Mouse (Mus musculus) lung, adult 2 months (tissue): ENCODE data around the gene Lztr1. TPM values are rescaled to one million over a fixed set of nuclear protein-coding genes. Genes with fewer than 3 reads are reported as not detected.

ENCODE experiments used
- DNase-seq: peaks from one replicate; pipeline ENCODE4 v3.0.0; 2022
- H3K4me1 ChIP-seq: fragments of 200-500 bp; 2 replicates; pipeline ENCODE4 v1.6.1; 2011; ENCODE audit warnings: low read length; ENCODE audit not compliant: control insufficient read depth, insufficient read depth
- H3K4me3 ChIP-seq: fragments of 200-500 bp; replicated peaks from 2 replicates; pipeline ENCODE3; 2011; ENCODE audit warnings: low read depth, mild to moderate bottlenecking, control low read depth, low read length; ENCODE audit errors: extremely low read depth
- CTCF ChIP-seq: fragments of 200-500 bp; IDR thresholded peaks from 2 replicates; pipeline ENCODE4 v1.5.1; 2011; ENCODE audit warnings: mild to moderate bottlenecking, low read length, control low read depth; ENCODE audit not compliant: insufficient read depth
- POLR2A ChIP-seq: fragments of 200-500 bp; IDR thresholded peaks from 2 replicates; pipeline ENCODE4 v1.6.1; 2011; ENCODE audit warnings: low read depth, mild to moderate bottlenecking, control low read depth, low read length, borderline replicate concordance; ENCODE audit errors: extremely low read depth
- WGBS: fragments of 180-500 bp; shearing (Covaris S2); methylation state at CpG from one replicate; pipeline ENCODE4 v1.1.7; 2018; 5-methylcytosine and 5-hydroxymethylcytosine counted together
- polyA plus RNA-seq: library from polyadenylated mRNA; depleted of rRNA; stranded (reverse); fragments of >200 nt; gene quantifications from 2 replicates; pipeline ENCODE4 v1.2.3, GENCODE M21; 2012

Gene Lztr1
- polyA plus RNA-seq, 1 experiment = 243 TPM

DNA sequence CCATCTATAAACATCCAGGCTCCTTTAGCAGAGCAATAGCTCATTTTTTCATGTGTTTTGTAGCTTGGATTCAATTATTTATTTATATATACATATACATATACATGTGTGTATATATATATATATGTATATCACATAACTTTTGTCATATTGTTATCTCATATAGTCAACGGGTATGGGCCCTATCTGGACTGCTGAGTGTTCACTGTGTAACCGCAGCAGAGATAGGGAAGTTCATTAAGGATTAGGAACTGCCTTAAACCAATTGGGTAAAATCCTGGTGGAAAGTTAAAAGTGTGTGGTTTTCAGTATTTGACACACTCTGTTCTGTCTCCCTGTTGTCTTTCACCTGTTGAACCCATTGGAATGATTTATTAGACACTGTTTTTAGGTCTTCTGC, 27.0 kb upstream of the Lztr1 start:
- TF ChIP-seq CTCF = no peak
- TF ChIP-seq POLR2A = no peak
- Histone ChIP-seq H3K4me3 (no peak overlapping the region), H3K4me1 (peaks cover 9% of the 10 kb centered on the region; the same call in 1 of the 2 replicates)
- WGBS = 75% methylated on average over 2 of the region's 2 CpGs
- no peak for DNase-seq

DNA sequence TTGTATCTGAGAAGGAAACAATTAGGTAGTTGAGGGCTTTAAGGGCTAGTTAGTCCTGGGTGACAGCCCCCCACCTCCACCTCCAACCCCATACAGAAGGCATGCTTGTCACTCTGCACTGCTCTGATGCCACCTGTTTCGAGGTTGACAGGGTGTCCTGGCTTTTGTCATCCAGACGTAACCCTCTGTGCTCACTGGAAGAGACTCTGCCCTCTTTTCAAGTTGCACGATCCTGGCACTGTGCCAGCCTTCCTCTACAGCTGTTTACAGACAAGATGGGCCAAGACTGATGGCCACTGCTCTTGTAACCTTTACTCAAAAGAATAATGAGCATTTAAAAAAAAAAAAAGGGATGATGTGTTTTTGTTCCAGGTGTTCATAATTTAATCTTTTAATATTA, 22.0 kb upstream of the Lztr1 start:
- WGBS = 14% methylated on average over 3 of the region's 3 CpGs
- DNase-seq = no peak
- Histone ChIP-seq H3K4me1 (no peaks in the 10 kb centered on the region), H3K4me3 (no peak overlapping the region)
- TF ChIP-seq CTCF (no peak), POLR2A (no peak)

DNA sequence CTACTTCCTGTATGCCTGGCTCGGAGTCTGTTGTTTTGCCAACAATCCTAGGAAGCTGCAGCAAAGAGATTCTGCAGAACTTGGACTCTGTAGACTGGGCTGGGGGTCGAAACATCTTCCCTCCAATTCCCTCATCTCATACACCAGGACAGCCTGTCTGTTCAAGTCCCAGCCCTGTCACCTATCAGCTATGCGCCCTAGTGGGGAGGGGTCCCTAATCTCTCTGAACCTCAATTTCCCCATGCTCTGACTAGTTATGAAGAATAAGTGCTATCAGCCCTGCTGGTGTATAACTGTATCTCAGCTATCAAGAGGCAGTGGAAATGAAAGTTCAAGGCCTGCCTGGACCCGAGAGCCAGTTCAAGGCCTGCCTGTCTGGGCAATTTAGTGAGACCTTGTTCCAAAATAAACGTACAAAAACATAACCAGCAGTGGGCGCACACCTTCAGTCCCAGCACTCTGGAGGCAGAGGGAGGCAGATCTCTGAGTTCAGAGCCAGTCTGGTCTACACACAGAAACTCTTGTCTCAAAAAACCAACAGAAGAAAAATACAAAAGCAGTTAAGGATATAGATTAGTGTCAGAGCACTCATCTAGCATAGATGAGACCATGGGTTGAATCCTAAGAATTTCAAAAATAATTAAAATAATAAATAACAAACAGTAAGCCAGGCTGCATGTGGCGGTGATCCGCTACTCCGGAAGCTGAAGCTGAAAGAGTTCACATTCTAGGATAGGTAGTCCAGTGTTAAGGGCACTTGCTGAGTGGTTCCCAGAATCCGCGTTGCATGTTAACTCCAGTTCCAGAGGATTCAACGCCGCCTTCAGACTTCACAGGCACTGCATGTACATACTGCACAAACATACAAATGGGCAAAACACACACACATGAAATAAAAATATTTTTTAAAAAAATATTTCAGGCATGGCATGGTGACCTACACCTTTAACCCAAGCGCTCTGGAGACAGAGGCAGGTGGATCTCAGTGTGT, 19.7 kb upstream of the Lztr1 start:
- TF ChIP-seq CTCF (no peak), POLR2A (no peak)
- 51% methylated on average over 14 of the region's 14 CpGs for WGBS
- Histone ChIP-seq H3K4me3 (no peak overlapping the region), H3K4me1 (no peaks in the 10 kb centered on the region)
- DNase-seq = no peak

DNA sequence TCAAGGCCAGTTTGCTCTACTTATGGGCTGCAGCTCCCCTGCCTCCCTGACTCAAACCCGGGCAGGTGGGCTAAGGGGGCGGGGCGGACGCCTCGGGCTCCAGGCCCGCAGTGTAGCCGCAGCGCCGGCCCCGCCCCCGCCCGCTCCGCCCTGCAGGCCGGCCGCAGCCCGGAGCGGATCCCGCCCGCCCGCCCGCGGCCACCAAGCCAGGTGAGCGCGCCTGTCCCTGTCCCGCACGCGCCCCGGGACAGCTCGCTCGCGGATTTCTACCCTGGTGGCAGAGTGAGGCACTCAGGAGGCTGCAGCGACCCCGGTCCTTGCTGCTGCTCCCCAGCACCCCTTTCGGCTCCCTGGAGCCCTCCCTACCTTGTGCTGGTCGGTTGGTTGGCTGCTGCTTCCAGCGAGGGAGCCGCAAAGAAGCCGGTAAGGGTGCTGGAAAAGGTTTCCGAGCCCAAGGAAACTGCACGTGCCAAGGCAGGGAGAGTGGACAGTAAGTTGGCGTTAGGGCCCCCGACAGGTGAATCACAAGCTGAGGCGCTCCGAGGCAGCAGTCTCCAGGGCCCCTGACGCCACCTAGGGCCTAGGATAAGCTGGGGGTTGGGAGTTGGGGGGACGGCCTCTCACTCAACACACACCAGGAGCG, 18.9 kb upstream of the Lztr1 start, which contains the start of gene Aifm3:
Gene Aifm3, plus strand, starts transcription at position 143 of the 643 bp plus-strand sequence.
- Histone ChIP-seq H3K4me3 (peak within 1 kb of the TSS; percentile 54), H3K4me1 (no peaks in the 10 kb centered on the region)
- 4% methylated on average over 40 of the region's 47 CpGs for WGBS
- DNase-seq = peak; percentile 26
- no peak for TF ChIP-seq CTCF
- TF ChIP-seq POLR2A = no peak

DNA sequence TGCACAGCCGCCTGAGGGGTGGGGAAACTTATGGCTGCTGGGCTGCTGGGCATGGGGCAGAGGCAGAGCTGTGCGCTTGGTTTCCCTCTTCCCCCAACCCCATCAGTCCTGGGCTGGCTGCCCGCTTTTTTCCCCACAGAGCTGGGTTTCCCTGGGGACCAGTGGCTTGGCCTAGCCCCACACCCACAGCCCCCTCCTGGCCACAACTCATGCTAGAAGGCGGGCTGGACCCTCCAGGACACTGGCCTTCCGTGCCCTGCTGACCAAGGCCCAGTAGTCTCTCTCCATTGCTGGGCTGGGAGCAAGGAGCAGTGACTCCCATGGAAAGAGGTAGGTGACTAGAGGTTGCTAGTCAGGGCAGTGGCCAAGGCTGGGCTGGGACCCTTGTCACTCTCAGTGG, 17.3 kb upstream of the Lztr1 start:
- no peaks in the 10 kb centered on the region for H3K4me1 ChIP-seq
- TF ChIP-seq CTCF (no peak), POLR2A (no peak)
- DNase-seq = no peak
- H3K4me3 ChIP-seq = no peak overlapping the region
- 83% methylated on average over 5 of the region's 5 CpGs for WGBS

GRCm38 (mm10) chr16:17491896-17492561, 16.5 kb upstream of the Lztr1 start:
- TF ChIP-seq CTCF = no peak
- TF ChIP-seq POLR2A = no peak
- Histone ChIP-seq H3K4me3 (no peak overlapping the region), H3K4me1 (no peaks in the 10 kb centered on the region)
- WGBS = 56% methylated on average over 5 of the region's 5 CpGs
- no peak for DNase-seq

DNA sequence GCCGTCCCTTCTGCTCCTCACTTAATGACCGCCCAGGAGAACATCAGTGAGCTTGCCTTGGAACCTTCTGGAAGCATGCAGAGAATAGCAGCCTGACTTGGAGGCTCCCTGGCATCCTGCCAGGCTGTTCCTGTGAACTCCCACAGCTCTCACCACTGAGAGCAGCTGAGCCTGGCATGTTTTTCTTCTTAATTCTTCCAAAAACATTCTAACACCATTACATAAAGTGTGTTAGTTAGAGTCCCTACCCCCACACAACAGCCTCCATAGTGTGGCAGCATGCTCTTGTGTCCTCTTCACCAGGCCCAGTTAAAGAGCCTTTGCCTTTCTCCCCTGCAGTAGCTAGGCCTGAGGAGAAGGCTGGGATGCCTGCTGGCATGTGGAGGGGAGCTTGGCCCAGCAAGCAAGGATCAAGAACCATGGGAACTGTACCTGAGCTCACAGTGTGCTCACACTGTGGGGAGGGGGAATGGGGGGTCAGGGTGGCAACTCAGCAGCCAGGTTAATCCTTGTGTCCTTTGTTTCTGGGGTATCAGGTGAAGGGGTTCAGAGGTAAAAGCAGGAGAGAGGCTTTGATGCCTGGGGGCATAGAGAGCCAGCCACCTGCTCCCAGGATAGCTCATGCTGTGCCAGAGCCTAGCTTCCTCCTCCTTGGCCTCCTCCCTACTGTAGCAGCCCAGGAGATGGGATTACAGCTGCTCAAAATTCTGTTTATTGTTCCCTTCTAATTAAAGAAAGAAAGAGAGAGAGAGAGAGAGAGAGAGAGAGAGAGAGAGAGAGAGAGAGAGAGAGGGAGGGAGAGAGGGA, 11.8 kb upstream of the Lztr1 start:
- H3K4me3 ChIP-seq = no peak overlapping the region
- H3K4me1 ChIP-seq = no peaks in the 10 kb centered on the region
- no peak for TF ChIP-seq CTCF
- no peak for TF ChIP-seq POLR2A
- no peak for DNase-seq
- 46% methylated on average over 2 of the region's 2 CpGs for WGBS

- 44% methylated on average over 10 of the region's 10 CpGs for WGBS
- no peaks in the 10 kb centered on the region for H3K4me1 ChIP-seq
- DNase-seq = no peak
- TF ChIP-seq POLR2A (no peak), CTCF (no peak)
- H3K4me3 ChIP-seq = no peak overlapping the region
These were observed 9.1 kb upstream of the Lztr1 start for GRCm38 (mm10) chr16:17499249-17499883.

DNA sequence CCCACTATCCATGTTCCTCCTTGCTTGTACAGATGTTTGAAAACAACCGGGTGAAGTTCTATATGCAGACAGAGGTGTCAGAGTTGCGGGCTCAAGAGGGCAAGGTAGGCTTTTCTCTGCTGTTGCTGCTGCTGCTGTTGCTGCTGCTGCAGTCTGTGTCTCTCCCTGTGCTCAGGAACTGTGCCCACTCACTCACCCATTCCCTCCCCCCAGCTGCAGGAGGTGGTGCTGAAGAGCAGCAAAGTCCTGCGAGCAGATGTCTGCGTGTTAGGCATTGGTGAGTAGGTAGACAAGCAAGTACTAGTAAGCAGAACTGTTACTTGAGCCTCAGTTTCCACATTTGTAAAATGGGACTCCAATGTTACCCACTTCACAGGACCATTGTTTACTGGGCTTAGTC, 5.8 kb upstream of the Lztr1 start:
- no peak for DNase-seq
- no peak for TF ChIP-seq POLR2A
- Histone ChIP-seq H3K4me1 (no peaks in the 10 kb centered on the region), H3K4me3 (no peak overlapping the region)
- 70% methylated on average over 4 of the region's 4 CpGs for WGBS
